Mouse (Mus musculus): ENCODE results near the gene Erp29. TPM values are rescaled to one million over a fixed set of nuclear protein-coding genes. Genes with fewer than 3 reads are reported as not detected.

Gene Erp29
- total RNA-seq, 2 experiments from 2014 or later: 129 to 136 TPM

- Histone ChIP-seq H3K27ac (no peak overlapping the region), H3K4me3 (no peak overlapping the region)
- no peak for DNase-seq (ENCODE audit: extremely low spot score in 1 of 2, low spot score in 2 of 2)
- intact Hi-C loops (cut with DNase I): no loop called here
- peak; percentile 53 for TF ChIP-seq CTCF (IDR thresholded peaks at IDR 0.05)
Observed at GRCm38 (mm10) chr5:121443548-121443947, 8.8 kb downstream of the Erp29 start.

GRCm38 (mm10) chr5:121438756-121439155 is 13.6 kb downstream of the Erp29 start:
- intact Hi-C loops (cut with DNase I): no loop called here
- Histone ChIP-seq H3K27ac (no peak overlapping the region), H3K4me3 (no peak overlapping the region)
- DNase-seq (ENCODE audit: extremely low spot score in 1 of 2, low spot score in 2 of 2): no peak
- TF ChIP-seq CTCF (IDR thresholded peaks at IDR 0.05): no peak

DNA sequence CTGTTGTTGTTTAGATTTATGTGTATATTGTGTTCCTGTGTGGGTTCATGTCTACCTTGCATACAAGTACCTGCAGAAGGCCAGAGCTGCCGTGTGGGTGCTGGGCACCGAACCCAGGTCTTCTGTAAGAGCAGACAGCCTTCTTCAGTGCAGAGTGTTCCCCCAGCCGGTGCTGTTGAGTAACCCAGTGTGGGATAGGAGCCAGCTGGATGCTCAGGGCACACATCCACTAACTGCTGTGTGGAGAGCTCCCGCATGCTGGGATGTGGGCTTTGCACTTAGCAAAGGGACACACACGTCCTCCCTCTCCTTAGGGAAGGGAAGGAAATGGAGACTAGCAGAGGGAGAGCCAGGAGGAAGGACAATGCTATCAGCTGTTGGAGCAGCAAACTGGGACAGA is 14.2 kb downstream of the Erp29 start:
- DNase-seq (ENCODE audit: extremely low spot score in 1 of 2, low spot score in 2 of 2): no peak
- no peak for TF ChIP-seq CTCF (IDR thresholded peaks at IDR 0.05)
- H3K4me3 ChIP-seq: no peak overlapping the region
- no peak overlapping the region for H3K27ac ChIP-seq
- intact Hi-C loops (cut with DNase I): no loop called here

DNA sequence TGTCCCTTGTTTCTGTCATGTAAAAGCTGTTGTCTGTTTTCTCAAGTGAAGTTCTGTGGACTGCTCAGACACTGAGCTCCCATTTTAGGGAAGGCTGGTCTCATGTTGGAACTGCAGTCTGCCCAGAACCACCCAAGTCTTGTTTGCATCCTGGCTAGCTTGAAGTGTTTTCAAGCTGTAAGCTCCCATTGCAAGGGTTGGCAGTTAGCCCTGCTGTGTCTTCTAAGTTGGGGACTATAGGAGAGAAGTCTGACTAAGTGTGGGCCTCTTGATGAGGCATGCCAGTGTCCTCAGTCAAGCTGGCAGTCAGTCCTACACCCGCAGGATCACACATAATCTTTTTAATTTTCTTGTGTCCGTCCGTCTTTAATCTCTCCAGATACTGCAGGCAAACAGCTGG is 23.4 kb downstream of the Erp29 start:
- no peak for TF ChIP-seq CTCF (IDR thresholded peaks at IDR 0.05)
- H3K4me3 ChIP-seq: no peak overlapping the region
- no peak overlapping the region for H3K27ac ChIP-seq
- intact Hi-C loops (cut with DNase I): no loop called here
- DNase-seq (ENCODE audit: extremely low spot score in 1 of 2, low spot score in 2 of 2): no peak

GRCm38 (mm10) chr5:121423297-121423696 is 29.0 kb downstream of the Erp29 start:
- DNase-seq (ENCODE audit: extremely low spot score in 1 of 2, low spot score in 2 of 2): no peak
- no peak overlapping the region for H3K4me3 ChIP-seq
- TF ChIP-seq CTCF (IDR thresholded peaks at IDR 0.05): no peak
- intact Hi-C loops (cut with DNase I): no loop called here
- no peak overlapping the region for H3K27ac ChIP-seq

DNA sequence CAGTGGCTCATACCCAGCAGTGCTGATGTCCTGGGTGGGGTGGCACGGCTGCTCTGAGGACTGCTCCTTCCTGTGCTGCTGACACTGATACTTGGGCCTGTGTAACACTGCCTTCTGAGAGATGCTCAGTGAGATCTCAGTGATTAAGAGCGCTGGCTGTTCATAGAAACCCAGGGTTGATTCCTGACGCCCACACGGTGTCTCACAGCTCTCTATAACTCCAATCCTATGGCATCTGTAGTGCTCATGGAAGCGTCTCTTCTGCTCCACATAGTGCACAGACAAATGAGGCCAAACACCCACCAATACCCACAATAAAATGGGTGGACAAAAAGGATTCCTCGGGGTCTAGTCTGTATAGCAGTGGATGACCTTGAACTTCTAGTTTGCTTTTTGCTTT is 29.5 kb downstream of the Erp29 start:
- DNase-seq (ENCODE audit: extremely low spot score in 1 of 2, low spot score in 2 of 2): no peak
- intact Hi-C loops (cut with DNase I): no loop called here
- Histone ChIP-seq H3K4me3 (no peak overlapping the region), H3K27ac (no peak overlapping the region)
- TF ChIP-seq CTCF (IDR thresholded peaks at IDR 0.05): no peak

DNA sequence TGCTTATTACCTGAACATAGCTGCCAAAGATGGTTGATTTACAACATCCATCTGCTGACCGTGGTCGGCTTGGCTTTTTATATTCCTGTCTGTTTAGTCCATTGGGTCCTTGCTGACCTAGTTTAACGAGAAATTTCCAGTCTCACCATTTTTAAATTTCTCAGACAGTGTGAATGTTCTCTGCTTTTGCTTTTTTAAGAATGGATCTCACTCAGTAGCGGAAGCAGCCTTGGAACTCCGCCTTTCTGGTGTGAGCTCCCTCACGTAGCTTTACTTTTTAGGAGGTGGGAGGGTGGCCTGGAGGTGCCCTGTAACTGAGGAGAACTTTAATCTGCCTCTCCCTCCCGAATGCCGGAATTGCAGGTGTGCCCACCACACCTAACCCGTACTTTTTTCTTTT is 31.6 kb downstream of the Erp29 start:
- no peak for TF ChIP-seq CTCF (IDR thresholded peaks at IDR 0.05)
- intact Hi-C loops (cut with DNase I): no loop called here
- H3K4me3 ChIP-seq: no peak overlapping the region
- no peak for DNase-seq (ENCODE audit: extremely low spot score in 1 of 2, low spot score in 2 of 2)
- no peak overlapping the region for H3K27ac ChIP-seq

- no peak for TF ChIP-seq CTCF (IDR thresholded peaks at IDR 0.05)
- no peak overlapping the region for H3K27ac ChIP-seq
- no peak overlapping the region for H3K4me3 ChIP-seq
- no peak for DNase-seq (ENCODE audit: extremely low spot score in 1 of 2, low spot score in 2 of 2)
- intact Hi-C loops (cut with DNase I): no loop called here
Observed at GRCm38 (mm10) chr5:121410975-121411374, 41.3 kb downstream of the Erp29 start.

GRCm38 (mm10) chr5:121407856-121408255 is 44.5 kb downstream of the Erp29 start:
- H3K27ac ChIP-seq: no peak overlapping the region
- no peak for DNase-seq (ENCODE audit: extremely low spot score in 1 of 2, low spot score in 2 of 2)
- no peak overlapping the region for H3K4me3 ChIP-seq
- intact Hi-C loops (cut with DNase I): no loop called here
- no peak for TF ChIP-seq CTCF (IDR thresholded peaks at IDR 0.05)

DNA sequence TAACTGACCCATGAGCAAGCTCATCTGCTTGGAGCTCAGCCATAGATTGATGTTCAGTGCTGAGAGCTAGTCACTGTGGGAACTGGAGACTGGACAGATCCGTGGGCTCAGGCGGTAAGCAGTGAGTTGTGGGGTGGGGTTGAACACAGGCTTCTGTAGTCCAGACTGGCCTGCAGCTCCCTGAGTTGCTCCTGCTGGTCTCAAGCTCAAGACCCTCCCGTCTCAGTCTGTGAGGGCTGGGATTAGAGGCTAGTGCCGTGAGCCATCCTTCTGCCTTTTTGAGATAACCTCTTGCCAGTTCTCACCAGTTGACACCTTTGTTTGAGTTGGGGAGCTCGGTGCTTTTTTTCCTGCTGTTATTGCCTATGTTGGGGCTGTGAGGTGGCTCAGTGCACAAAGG is 51.5 kb downstream of the Erp29 start:
- Histone ChIP-seq H3K27ac (no peak overlapping the region), H3K4me3 (no peak overlapping the region)
- no peak for TF ChIP-seq CTCF (IDR thresholded peaks at IDR 0.05)
- intact Hi-C loops (cut with DNase I): no loop called here
- DNase-seq (ENCODE audit: extremely low spot score in 1 of 2, low spot score in 2 of 2): no peak

- no peak overlapping the region for H3K27ac ChIP-seq
- intact Hi-C loops (cut with DNase I): no loop called here
- H3K4me3 ChIP-seq: no peak overlapping the region
- no peak for TF ChIP-seq CTCF (IDR thresholded peaks at IDR 0.05)
- no peak for DNase-seq (ENCODE audit: extremely low spot score in 1 of 2, low spot score in 2 of 2)
Observed at GRCm38 (mm10) chr5:121400064-121400463, 52.2 kb downstream of the Erp29 start.

DNA sequence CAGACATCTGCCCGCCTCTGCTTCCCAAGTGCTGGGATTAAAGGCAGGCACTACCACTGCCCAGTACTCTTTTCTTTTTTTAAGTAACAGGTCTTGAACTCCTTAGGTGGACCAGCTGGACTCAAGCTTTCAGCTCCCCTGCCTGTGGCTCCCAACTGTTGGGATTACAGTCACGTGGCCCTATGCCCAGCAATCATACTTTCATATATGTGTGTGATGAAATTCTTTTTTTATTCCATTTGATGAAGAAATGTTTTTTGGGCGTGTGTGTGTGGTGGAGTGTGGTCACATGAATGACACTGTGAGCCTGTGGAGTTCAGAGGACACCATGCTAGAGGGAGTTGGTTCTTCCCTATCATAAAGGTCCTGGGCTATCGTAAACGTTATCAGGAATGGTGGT is 52.8 kb downstream of the Erp29 start:
- intact Hi-C loops (cut with DNase I): no loop called here
- DNase-seq (ENCODE audit: extremely low spot score in 1 of 2, low spot score in 2 of 2): no peak
- TF ChIP-seq CTCF (IDR thresholded peaks at IDR 0.05): no peak
- no peak overlapping the region for H3K4me3 ChIP-seq
- no peak overlapping the region for H3K27ac ChIP-seq

GRCm38 (mm10) chr5:121398965-121399462 is 53.3 kb downstream of the Erp29 start:
- DNase-seq (ENCODE audit: extremely low spot score in 1 of 2, low spot score in 2 of 2): no peak
- intact Hi-C loops (cut with DNase I): no loop called here
- Histone ChIP-seq H3K4me3 (peak overlapping the region; percentile 77), H3K27ac (no peak overlapping the region)
- no peak for TF ChIP-seq CTCF (IDR thresholded peaks at IDR 0.05)

Data from left cerebral cortex, adult 2 months (tissue).